Mouse (Mus musculus): ENCODE results near the gene Ola1.

DNA sequence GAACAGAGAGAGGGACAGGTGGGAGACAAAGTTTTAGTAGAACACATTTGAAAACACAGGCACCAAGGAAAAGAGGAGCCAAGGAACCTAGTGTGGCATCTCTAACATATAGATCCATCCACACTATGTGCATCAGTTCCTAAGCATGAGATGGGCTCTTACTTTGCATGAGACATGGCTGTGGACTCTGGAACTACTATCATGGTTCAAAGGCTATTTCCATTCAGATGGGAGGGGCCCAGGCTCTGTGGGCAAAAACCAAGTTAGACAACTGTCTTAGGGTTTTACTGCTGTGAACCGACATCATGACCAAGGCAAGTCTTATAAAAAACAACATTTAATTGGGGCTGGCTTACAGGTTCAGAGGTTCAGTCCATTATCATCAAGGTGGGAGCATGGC lies 160.4 kb downstream of the Ola1 start:
- TF ChIP-seq CTCF (IDR thresholded peaks at IDR 0.05; ENCODE audit: extremely low read depth, insufficient read length, insufficient replicate concordance, low read depth, low read length) (no peak), POLR2A (IDR thresholded peaks at IDR 0.05; ENCODE audit: low read depth, low read length) (no peak)

All from small intestine, adult 2 months (tissue).